Mouse (Mus musculus) left cerebral cortex, adult 9 months (tissue): ENCODE measurements around the gene St6gal1.

ENCODE experiments used
- DNase-seq, 2 experiments: peaks; one replicate each; pipeline ENCODE4 v3.0.0; 2022; ENCODE audit warnings: low spot score in 2 of 2

St6gal1 gene

DNA sequence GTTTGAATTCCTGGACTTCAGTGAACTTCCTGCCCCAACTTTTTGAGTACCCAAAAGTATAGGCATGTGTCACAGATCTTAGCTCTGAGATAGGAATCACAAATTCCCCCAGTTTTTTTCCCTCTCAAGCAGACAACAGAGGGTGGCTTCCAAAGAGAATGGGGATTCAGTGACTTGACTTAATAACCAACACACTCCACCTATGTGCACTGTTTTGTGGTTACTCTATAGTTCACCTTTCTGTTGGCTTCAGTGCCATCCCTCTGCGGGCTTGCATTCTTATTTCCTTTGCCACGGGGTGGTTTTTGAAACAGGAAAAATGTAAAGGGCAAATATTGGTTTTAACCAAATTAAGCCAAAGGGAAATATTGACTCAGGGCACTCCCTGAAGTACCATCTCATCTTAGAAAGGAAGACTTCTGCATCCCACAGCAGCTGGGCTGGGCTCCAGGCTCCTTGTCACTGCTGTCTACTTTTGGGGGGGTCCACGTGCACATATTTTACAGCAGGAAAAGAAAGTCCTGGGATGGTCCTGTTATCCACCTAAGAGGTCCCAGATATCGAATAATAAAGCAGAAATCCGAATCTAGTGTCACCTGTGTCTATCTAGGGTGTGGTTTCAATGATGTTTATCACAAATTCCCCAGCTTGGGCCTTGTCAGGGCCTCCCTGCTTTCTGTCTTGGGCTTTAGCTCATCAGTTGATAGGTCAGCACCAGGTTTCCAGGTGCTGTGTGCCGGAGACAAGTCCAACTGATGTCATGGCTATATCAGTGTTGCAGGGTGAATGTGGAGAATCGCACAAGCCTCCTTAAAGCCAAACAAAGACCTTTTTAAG is 75.6 kb downstream of the St6gal1 start:
- no peak for DNase-seq

DNA sequence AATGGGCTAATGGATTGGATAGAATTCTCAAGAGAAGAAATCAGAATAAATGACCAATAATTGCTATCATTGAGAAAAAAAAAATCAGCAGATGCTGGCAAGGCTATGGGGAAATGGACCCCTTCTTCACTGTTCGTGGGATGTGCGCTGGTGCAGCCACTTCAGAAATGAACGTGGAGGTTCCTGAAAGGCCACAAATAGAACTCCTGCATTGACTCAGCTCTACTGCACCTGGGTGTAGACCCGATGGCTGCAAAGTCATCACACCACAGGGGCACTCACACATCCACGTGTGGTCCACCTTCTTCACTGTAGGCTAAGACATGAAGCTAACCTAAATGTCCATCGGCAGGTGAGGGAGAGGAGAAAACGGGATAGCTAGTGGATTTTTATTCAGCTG is 77.2 kb downstream of the St6gal1 start:
- DNase-seq: no peak

DNA sequence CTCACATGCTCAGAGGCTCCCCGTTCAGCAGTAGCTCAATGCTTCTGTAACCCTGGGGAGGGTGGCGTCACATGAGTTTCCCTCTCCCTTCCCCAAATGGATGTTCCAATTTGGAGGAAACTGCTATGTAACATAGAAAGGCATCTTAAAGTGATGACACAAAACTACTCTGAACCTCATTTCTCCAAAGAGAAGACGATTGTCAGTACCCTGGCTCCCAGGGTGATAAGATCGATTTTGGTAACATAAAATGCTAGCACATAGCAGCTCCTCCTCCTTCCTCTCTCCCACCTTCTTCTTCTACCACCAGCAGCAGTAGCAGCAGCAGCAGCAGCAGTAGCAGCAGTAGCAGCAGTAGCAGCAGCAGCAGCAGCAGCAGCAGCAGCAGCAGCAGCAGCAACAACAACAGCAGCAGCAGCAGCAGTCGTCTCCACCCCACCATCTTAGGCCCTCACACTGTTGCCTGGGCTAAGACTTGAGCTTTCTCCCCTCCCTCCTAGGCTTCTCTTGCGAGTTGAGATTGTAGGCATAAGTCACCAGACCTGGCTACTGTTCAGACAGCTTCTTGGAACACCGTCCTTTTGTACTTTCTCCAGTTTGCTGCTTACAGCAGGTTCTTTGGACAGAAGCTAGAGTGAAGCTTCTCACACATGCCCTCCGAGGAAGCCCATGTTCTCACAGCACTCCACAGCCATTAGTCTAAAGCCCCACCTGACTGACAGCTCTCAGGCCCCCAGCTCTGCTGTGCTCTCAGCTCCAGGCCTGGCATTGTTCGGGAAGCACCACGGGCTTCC is 81.5 kb downstream of the St6gal1 start:
- no peak for DNase-seq

DNA sequence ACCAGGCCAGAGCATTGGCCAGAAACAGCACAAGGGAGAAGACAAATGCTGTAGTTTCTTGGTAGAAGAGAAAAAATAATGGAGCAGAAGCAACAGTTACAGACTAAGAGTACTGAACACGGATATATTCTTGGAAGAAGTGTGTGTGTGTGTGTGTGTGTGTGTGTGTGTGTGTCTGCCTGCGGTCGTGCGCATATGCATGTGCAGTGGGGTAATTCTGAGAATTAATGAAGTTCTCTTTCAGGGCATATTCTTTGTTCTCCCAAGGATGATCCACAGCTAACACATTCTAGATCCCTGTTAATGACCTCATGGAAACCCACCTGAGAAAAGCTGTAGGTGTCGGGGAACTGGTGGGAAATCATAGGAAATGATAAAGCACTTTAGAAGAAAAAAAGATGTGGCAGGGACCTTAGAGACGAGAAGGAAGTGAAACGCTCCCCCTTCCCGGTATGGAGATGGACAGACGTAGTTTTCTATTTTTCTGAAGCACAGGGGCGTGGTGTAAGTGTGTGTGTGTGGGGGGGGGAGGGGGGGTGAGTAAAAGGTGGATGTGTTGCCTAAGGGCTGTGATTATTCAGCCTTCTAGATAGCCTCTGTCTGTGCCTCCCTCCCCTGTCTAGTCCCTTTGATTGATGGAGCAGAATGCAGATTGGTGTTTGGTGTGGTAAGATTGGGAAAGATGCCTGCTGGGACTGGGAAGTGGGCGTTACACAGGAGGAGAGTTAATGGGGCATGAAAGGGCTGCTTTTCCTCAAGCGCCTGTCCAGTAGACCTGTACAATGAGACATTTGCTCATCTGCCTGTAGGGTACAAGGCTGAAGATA is 82.8 kb downstream of the St6gal1 start:
- DNase-seq: no peak

DNA sequence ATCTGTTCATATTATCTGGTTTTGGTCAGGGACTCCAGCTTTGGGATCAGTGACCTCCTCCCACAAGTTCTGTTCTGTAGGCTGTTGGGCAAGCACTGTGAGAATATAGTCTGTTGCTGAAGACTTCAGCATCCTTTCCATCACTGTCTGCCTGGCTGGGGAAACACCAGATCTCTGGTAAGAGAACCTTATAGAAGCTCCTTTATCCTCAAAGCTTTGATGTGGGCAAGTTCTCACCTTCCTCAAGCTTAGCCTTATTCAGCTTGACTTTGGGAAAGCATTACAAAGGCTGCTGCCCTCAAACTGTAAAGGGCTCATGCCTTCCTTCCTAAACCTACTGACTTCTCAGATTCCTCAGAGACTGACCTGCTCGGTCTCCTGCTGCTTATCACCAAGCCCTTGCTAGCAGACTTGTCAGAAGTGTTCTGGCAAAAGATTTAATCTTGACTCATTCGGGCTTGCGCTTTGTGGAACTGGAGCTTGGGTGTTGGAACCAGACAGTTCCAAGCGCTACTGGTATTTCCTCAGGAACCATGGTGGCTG is 83.5 kb downstream of the St6gal1 start:
- no peak for DNase-seq

DNA sequence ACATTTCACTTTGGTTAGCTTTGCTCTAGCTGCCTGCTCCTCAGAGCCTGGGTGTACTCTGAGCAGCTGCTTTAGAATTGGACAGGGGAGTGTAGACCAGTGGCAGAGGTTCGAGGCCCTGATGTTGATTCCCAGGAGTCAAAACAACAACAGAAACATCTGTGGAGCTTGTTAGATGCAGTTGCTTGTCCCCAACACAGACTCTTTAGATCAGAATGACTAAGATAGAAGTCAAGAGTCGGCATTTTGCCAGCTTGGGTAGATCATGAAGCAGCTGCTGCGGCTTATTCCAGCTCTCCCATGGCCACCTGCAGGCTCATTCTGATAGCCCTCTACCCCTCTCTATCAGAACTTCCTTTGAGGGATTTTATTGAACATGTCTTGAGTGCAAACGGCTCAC is 84.5 kb downstream of the St6gal1 start:
- no peak for DNase-seq

DNA sequence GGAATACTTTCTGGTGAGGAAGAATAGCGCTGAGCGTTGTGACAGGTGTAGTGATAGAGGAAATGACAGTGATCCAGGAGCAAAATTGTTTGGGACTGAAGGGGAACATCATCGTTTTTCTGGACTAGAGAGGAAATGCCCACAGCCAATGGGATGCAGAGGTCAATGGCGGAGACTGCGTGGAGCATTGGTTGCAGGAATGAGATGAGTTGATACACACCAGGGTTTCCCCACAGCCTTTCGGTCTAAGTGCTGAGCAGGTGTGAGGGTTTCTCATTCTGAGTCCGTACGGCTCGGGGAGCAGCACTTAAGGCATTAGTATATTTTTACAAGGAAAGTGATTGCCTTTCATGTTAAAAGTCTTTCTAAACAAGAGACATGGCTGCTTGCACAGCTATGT is 88.1 kb downstream of the St6gal1 start:
- no peak for DNase-seq

DNA sequence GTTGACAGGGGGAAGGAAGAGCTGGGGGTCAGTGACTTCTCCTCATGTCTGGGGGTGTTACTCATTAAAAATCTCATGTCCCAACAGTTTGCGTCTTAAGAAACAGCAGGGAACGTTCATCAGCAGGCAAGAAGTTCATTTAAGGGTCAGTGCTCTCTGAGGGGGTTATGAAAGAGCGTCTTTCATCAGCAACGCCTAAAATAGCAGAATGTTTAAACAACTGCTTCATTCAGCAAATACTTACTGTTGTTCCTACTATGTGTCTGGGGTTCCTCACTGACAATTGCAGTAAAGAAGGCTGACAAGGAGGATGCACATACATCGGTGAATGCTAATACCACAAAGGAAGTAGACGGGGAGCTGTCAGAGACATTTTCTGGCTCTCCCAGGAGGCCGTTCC is 90.2 kb downstream of the St6gal1 start:
- no peak for DNase-seq

DNA sequence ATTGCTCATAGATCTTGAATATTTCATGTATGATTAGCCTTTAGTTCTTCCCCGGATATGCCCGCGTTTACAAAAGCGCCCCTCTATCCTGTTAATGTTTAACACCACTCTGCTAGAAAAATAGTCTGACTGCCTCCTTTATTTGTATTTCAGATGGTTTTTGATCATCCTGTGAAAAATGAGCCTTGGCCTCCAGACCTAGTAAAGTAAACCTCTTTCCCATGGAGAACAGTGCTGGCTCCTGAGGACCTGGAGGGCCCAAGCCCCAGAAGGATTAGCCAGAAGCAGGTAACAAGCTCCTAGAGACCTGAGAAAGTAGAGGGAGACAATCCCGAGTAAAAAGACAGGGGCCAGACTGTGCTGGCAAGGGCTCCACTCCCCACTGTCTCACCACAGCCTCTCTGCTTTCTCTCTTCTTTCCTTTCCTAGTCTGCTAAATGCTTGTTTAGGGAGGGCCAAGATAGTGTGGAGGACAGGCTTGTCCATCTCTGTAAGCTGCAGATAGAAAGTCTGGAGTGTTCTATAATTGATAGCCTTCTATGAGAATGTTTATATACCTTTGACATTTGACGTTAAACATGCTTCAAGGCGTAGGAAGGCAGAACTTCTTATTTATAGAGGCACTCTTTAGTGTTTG is 93.0 kb downstream of the St6gal1 start:
- DNase-seq: no peak

DNA sequence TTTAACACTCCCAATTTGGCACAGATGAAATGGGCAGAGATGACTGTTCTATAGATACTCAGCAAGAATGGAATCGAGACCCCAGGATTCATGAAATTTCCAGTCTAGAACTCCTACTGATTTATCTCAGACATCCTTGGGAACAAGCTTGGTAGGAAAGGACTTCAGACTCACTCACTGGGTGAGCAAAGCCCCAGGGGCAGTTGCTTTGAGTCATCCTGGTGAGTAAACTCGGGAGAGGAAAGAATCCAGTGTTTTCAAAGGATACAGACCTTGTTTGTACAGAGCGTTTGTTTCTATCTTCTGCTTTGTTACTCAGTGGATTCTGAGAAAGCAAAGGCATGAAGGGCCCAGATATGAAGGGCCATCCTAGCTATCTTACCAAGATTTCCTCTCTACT is 95.5 kb downstream of the St6gal1 start:
- no peak for DNase-seq

DNA sequence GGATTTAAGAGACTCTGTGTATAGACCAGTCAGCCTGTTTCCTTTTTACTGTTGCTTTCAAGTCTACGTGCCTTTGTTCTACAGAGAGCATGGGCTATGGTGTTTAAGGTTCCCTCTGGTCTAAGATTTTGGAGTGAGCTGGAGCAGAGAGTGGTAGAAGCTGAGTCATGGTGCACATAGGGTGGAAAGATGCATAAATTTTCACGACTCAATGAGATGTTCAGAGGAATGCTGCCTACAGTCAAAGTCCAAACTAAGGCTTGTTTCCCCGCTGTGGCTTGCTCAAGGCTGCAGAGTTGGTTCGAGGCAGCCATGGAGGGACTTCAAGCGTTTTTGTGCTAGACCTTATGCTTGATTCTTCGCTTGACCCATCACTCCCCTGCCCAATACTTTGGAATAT is 96.0 kb downstream of the St6gal1 start:
- no peak for DNase-seq

DNA sequence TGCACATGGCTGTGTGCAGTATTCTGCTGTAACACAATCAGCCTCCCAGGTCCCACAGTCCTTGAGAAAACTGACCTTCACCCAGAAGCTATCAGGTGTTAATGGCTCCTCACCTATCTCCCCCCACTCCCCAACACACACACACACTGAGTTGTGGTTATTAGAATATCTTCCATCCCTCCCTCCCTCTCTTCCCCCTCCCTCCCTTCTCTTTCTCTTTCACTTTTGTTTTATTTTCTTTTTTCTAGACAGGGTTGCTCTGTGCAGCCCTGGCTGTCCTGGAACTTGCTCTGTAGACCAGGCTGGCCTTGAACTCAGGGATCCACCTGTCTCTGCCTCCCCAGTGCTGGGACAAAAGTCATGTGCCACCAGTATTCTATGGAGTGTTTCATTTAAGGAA is 97.9 kb downstream of the St6gal1 start:
- DNase-seq: no peak

DNA sequence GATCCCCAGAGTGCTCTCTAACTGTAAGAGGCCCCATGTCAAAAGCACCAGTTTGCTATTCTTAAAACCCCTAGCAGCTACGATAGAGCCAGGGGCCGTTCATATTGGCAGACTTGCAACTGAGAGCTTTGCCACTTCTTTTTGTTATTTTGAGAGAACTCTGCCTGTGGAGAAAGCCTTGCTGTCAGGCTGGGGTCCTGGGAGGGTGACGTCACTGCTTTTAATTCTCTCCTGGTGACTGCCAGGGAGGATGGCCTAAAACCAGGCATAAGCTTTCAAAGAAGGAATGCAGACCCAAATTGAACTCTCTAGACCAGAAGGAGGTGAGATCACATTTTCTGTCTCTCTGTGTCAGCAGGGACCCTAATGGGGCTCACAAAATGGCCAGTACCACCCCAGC is 99.4 kb downstream of the St6gal1 start:
- no peak for DNase-seq

DNA sequence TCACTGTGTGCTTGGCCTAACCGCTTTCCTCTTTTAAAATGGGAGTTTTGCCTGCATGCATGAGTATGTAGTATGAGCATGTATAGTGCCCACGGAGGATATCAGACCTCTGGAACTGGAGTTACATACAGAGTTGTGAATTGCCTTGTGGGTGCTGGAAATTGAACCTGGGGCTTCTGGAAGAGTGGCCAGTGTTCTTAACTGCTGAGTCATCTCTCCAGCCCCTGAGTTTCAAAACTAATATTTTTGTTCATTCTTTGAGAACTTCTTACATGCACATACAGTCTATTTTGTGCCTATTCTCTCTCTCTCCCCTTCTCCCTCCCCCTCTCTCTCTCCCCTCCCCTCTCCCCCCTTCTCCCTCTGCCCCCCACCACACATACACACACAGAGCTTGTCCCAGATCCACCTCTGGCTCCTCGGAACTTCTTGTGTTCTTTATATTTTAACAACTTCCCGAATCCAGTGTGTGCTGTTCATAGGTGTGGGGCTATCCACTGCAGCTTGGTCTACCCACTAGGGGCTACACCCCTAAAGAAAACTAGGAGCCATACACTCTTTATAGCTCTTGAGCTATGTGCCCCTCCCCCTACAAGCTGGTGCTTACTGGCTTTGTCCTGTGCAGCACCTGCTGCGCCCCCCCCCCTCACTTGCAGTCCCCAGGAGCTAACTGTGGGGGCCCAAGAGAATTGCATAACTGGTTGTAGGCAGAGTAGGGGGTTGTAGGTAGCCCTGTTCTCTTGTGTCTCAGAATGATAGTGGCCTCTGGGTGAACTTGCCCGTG is 100.5 kb downstream of the St6gal1 start:
- DNase-seq: no peak

DNA sequence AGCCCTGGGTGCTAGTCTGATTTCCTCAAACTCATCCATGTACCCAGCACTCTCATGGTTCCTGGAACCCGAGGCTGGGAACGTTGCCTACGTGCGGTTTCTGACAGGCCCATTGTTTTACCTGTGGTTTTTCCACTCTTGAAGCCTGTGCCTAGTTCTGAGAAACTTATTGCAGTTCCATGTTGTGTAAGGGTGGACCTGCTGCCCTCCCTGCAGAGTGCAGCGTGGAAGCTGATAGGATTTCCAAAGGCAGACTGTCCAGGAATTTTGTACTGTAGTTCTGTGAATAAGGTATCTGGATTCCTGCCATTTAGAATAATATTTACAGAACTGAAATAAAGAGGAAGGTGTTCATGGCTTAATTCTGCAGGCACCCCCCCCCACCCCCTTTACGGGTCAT is 102.1 kb downstream of the St6gal1 start:
- no peak for DNase-seq

DNA sequence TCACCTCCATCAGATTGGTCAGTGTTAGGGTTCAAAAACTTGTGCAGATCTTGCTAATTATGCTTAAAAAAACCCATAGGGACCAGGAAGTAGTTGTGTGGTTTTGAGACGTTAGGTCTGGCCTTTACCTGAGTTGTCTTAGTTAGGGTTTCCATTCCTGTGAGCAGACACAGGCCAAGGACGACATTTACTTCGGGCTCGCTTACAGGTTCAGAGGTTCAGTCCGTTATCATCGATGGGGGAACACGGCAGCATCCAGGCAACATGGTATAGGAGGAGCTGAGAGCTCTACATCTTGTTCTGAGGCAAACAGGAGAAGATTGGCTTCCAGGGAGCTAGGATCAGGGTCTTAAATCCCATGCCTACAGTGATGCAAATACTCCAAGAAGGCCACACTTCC is 102.7 kb downstream of the St6gal1 start:
- DNase-seq: no peak

DNA sequence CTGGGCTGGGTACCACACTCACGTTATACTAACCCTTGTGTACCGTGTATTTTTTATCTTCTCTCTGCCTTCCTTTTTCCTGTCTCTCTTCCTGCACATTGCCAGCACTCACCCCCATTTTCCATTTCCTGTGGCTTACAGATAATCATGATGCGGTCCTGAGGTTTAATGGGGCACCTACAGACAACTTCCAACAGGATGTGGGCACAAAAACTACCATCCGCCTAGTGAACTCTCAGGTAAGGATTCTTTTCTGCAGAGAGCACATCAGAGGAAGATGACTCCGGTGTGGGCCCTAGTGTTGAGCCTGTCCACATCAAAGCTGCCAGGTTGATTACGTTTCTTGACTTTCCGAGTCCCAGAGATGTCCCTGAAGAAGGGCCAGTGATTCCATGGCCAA is 103.7 kb downstream of the St6gal1 start:
- no peak for DNase-seq

DNA sequence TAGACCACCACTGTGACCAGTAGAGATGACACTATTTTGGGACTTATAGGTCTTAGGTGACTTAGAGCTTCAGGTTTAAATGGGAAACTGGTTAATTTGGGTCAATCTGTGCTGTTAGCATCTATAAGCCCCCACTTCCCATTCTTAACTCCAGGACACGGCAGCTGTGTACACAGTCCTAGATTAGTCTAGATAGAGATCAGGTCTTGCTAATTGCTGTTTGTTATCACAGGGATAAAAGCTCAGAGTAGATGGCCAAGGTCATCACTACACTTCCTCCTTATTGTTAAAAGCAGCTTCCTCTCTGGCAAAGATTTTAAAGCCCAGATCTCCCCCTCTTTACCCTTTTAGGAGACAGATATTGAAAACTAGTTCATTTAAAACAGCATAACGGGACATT is 107.6 kb downstream of the St6gal1 start:
- DNase-seq: no peak

DNA sequence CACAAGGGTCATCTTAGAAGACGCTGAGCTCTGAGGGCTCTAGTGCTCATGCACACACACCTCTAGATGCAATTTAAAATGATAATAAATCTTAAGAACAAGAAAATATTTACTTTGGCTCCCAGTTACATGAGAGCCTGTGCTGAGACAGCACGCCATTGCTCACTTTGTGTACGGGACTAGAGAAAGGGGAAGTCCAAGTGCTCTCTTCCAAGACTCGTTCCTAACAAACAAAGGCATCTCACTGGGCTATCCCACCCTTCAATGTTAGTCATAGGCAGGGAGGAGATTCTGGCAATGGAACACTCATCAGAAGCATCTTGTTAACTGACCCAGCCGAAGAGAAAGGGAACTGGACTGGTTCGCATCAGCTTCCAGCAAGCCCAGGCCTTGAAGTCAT is 108.1 kb downstream of the St6gal1 start:
- DNase-seq: no peak

DNA sequence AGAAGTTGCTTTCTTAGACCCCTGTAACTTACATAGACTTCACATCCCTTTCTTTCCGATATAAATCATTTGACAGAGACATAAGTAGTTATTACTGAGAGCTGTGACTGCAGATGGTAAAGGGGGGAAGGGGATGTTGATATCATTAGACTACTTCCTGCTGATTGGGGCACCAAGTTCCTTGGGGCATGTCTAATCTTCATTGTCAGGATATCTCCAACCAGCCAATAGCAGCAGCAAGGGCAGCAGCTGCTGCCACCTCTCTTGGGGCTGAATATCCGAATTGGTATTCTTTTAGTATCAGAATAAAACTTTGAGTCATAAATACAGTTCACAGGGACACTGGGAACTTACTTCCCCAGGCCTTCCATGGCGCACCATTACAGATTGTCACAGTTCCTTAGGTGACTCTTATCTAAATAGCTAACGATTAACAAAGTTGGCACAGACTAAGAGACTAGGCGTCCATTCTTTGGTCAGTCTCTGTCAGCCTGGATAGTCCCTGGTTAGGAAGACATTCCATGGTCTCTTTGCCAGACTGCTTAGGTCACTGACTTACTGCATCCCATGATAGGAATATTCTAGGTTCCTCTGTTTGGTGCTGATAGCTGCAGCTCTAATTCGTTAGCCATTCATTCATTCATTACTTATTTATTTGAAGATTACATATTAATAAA is 109.5 kb downstream of the St6gal1 start:
- no peak for DNase-seq
